Mouse (Mus musculus): ENCODE results near the gene Wdr6. TPM values are rescaled to one million over a fixed set of nuclear protein-coding genes. Genes with fewer than 3 reads are reported as not detected.

The Wdr6 gene
- polyA plus RNA-seq, 1 experiment from 2014 or later: 240 TPM

- WGBS: 78% methylated on average over 4 of the region's 4 CpGs
- no peak for ATAC-seq (ENCODE audit: low FRiP score)
- Histone ChIP-seq H3K9ac (no peak overlapping the region), H3K4me3 (replicated peaks; ENCODE audit: low read length) (no peak overlapping the region), H3K4me2 (replicated peaks) (no peak overlapping the region), H3K27ac (no peak overlapping the region), H3K36me3 (replicated peaks; ENCODE audit: control insufficient read depth, insufficient read depth) (peaks cover 22% of the 10 kb centered on the region), H3K4me1 (replicated peaks; ENCODE audit: control insufficient read depth, insufficient read depth, low read length) (peaks cover 14% of the 10 kb centered on the region; the same call in 1 of the 2 replicates), H3K27me3 (ENCODE audit: control insufficient read depth, insufficient read depth, low read length) (no peaks in the 10 kb centered on the region), H3K9me3 (ENCODE audit: control insufficient read depth, low read length) (no peaks in the 10 kb centered on the region)
- DNase-seq (ENCODE audit: low spot score): no peak
Measured at GRCm38 (mm10) chr9:108599021-108599566, 20.6 kb upstream of the Wdr6 start.

- H3K27ac ChIP-seq: peak within 1 kb of the TSS; percentile 83
- H3K9ac ChIP-seq: peak within 1 kb of the TSS; percentile 79
- H3K36me3 ChIP-seq (replicated peaks; ENCODE audit: control insufficient read depth, insufficient read depth): 0 out of 2 replicates have a peak, but pooled peaks cover 4% of the 10 kb centered on the region
- peak within 1 kb of the TSS; percentile 94 for H3K4me2 ChIP-seq (replicated peaks)
- 1% methylated on average over 67 of the region's 69 CpGs for WGBS
- DNase-seq (ENCODE audit: low spot score): peak; percentile 71
- H3K4me3 ChIP-seq (replicated peaks; ENCODE audit: low read length): peak within 1 kb of the TSS; percentile 81
- H3K27me3 ChIP-seq (ENCODE audit: control insufficient read depth, insufficient read depth, low read length): no peaks in the 10 kb centered on the region
- H3K4me1 ChIP-seq (replicated peaks; ENCODE audit: control insufficient read depth, insufficient read depth, low read length): peaks cover 14% of the 10 kb centered on the region; the same call in 1 of the 2 replicates
- peak; percentile 75 for ATAC-seq (ENCODE audit: low FRiP score)
- no peaks in the 10 kb centered on the region for H3K9me3 ChIP-seq (ENCODE audit: control insufficient read depth, low read length)
Measured at GRCm38 (mm10) chr9:108596998-108597764, 18.6 kb upstream of the Wdr6 start, which contains the start of gene P4htm. TSS of gene P4htm (minus strand) at chr9:108597667.

GRCm38 (mm10) chr9:108594354-108594753 is 15.8 kb upstream of the Wdr6 start:
- no peaks in the 10 kb centered on the region for H3K9me3 ChIP-seq (ENCODE audit: control insufficient read depth, low read length)
- no peaks in the 10 kb centered on the region for H3K27me3 ChIP-seq (ENCODE audit: control insufficient read depth, insufficient read depth, low read length)
- no peak overlapping the region for H3K4me3 ChIP-seq (replicated peaks; ENCODE audit: low read length)
- no peak for ATAC-seq (ENCODE audit: low FRiP score)
- no peak overlapping the region for H3K27ac ChIP-seq
- no peak overlapping the region for H3K4me2 ChIP-seq (replicated peaks)
- H3K36me3 ChIP-seq (replicated peaks; ENCODE audit: control insufficient read depth, insufficient read depth): 0 out of 2 replicates have a peak, but pooled peaks cover 5% of the 10 kb centered on the region
- WGBS: 87% methylated on average over 3 of the region's 3 CpGs
- peaks cover 15% of the 10 kb centered on the region; the same call in 1 of the 2 replicates for H3K4me1 ChIP-seq (replicated peaks; ENCODE audit: control insufficient read depth, insufficient read depth, low read length)
- H3K9ac ChIP-seq: no peak overlapping the region
- DNase-seq (ENCODE audit: low spot score): no peak

GRCm38 (mm10) chr9:108591462-108591861 is 12.9 kb upstream of the Wdr6 start:
- no peak for DNase-seq (ENCODE audit: low spot score)
- Histone ChIP-seq H3K9me3 (ENCODE audit: control insufficient read depth, low read length) (no peaks in the 10 kb centered on the region), H3K36me3 (replicated peaks; ENCODE audit: control insufficient read depth, insufficient read depth) (peaks cover 5% of the 10 kb centered on the region; the same call in 1 of the 2 replicates), H3K4me1 (replicated peaks; ENCODE audit: control insufficient read depth, insufficient read depth, low read length) (peaks cover 32% of the 10 kb centered on the region), H3K4me2 (replicated peaks) (no peak overlapping the region), H3K4me3 (replicated peaks; ENCODE audit: low read length) (no peak overlapping the region), H3K27me3 (ENCODE audit: control insufficient read depth, insufficient read depth, low read length) (no peaks in the 10 kb centered on the region), H3K27ac (no peak overlapping the region), H3K9ac (no peak overlapping the region)
- WGBS: 74% methylated on average over 4 of the region's 4 CpGs
- ATAC-seq (ENCODE audit: low FRiP score): no peak

DNA sequence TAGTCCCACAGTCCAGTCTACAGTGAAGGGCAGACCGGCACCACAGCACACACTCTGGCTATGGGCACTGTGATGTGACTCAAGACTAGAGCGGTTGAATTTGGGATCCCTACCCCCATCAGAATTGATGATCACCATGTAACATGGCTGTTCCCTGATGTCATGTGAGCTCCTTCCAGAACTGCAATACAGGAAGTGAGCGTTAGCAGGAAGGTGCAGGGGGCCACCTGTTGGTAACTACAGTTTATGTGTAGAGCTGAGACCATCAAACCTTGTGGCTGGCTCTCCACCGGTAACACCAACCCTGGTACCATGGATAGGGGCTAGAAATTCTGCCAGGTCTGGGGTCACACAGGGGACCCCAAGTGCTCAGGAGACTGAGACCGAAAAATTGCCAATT is 10.7 kb upstream of the Wdr6 start:
- no peak overlapping the region for H3K4me3 ChIP-seq (replicated peaks; ENCODE audit: low read length)
- H3K36me3 ChIP-seq (replicated peaks; ENCODE audit: control insufficient read depth, insufficient read depth): peaks cover 5% of the 10 kb centered on the region; the same call in 1 of the 2 replicates
- DNase-seq (ENCODE audit: low spot score) (no peak), ATAC-seq (ENCODE audit: low FRiP score) (no peak)
- WGBS: 72% methylated on average over 5 of the region's 5 CpGs
- H3K9ac ChIP-seq: no peak overlapping the region
- peak overlapping the region; percentile 98 for H3K27ac ChIP-seq
- no peaks in the 10 kb centered on the region for H3K27me3 ChIP-seq (ENCODE audit: control insufficient read depth, insufficient read depth, low read length)
- H3K9me3 ChIP-seq (ENCODE audit: control insufficient read depth, low read length): no peaks in the 10 kb centered on the region
- H3K4me1 ChIP-seq (replicated peaks; ENCODE audit: control insufficient read depth, insufficient read depth, low read length): peaks cover 34% of the 10 kb centered on the region
- no peak overlapping the region for H3K4me2 ChIP-seq (replicated peaks)

DNA sequence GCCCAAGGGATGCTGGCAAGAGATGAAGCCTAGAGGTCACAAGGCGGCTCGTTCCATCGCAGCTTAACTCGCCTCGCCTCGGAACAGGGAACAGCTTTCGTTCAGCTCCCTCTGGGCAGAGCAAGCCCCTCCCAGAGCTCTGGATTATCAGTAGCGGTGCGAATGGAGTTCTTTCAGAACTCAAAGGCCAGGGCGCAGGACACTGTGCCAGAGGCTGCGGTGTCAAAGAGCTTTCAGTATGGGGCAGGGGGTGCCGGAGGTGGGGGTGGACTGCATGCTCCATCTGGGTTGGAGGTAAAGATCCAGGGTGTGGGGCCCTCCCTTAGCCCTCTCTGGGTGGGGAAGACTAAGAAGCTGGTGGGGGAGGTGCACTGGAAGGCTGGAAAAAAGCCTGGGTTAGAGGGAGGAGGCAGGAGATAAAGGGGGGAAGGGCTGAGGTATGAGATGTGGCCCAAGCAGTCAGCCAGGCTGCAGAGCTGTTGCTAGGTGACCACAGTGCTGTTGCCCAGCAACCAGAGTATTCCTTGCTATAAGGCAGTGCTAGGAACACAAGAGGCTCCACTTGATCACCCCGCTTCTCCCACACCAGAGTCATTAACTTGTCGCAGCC is 9.1 kb upstream of the Wdr6 start:
- peaks cover 34% of the 10 kb centered on the region for H3K4me1 ChIP-seq (replicated peaks; ENCODE audit: control insufficient read depth, insufficient read depth, low read length)
- H3K9ac ChIP-seq: peak overlapping the region; percentile 37
- peak overlapping the region; percentile 5; the same call in 1 of the 2 replicates for H3K4me3 ChIP-seq (replicated peaks; ENCODE audit: low read length)
- peak; percentile 90 for DNase-seq (ENCODE audit: low spot score)
- peaks cover 8% of the 10 kb centered on the region; the same call in 1 of the 2 replicates for H3K36me3 ChIP-seq (replicated peaks; ENCODE audit: control insufficient read depth, insufficient read depth)
- H3K4me2 ChIP-seq (replicated peaks): peak overlapping the region; percentile 50
- peak; percentile 97 for ATAC-seq (ENCODE audit: low FRiP score)
- WGBS: under 1% methylated on average over 14 of the region's 14 CpGs
- H3K27me3 ChIP-seq (ENCODE audit: control insufficient read depth, insufficient read depth, low read length): no peaks in the 10 kb centered on the region
- H3K9me3 ChIP-seq (ENCODE audit: control insufficient read depth, low read length): no peaks in the 10 kb centered on the region
- H3K27ac ChIP-seq: peak overlapping the region; percentile 98

DNA sequence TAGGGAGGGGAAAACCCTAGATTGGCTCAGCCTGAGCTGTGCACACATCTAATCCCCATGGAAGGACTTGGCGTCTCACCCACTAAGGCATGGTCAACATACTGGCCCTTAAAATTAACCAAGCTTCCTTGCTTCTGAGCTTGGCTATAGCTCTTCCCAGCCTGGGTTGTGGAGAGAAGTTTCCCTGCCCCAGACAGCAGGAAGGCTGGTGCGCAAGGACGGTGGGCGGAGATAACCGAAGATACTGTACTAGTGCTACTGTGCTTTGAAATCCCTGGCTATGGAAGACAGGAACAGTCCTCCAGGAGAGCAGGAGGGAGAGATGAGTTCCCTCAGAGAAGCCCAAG is 778 bp upstream of the Wdr6 start:
- Histone ChIP-seq H3K4me1 (replicated peaks; ENCODE audit: control insufficient read depth, insufficient read depth, low read length) (peaks cover 42% of the 10 kb centered on the region), H3K9ac (peak overlapping the region; percentile 59), H3K27me3 (ENCODE audit: control insufficient read depth, insufficient read depth, low read length) (no peaks in the 10 kb centered on the region), H3K36me3 (replicated peaks; ENCODE audit: control insufficient read depth, insufficient read depth) (peaks cover 42% of the 10 kb centered on the region), H3K27ac (peak overlapping the region; percentile 95), H3K4me2 (replicated peaks) (peak overlapping the region; percentile 84), H3K4me3 (replicated peaks; ENCODE audit: low read length) (peak overlapping the region; percentile 63), H3K9me3 (ENCODE audit: control insufficient read depth, low read length) (no peaks in the 10 kb centered on the region)
- 62% methylated on average over 5 of the region's 5 CpGs for WGBS
- ATAC-seq (ENCODE audit: low FRiP score) (no peak), DNase-seq (ENCODE audit: low spot score) (no peak)

DNA sequence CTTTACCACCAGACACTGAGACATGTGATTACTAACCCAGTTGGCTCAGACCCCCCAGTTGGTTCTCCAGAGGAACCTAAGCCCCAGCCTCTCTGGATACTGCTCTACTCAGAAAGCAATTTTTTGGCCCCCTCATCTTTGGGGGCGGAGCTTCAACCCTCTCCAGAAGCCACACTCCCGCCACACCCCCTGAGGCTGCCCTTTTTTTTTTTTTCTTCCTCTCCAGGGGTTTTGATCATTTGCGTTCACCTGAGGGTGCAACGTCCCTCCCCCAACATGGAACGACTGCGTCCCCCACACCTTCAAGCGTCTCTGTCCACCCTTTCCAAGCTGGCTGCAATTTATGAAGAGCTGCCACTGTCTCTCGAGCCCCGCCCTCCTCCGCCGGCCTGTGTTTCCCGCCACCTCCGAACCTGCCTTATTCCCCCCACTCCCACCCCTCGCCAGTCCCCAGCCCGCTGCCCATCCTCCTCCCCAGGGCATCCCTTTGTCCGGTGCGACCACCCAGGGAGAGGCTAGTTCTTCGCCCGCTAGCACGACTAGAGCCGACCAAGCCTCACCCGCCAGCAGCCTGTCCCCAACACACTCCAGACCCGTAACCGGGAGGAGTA is 500 bp downstream of the Wdr6 start:
- Histone ChIP-seq H3K9ac (peak overlapping the region; percentile 84), H3K9me3 (ENCODE audit: control insufficient read depth, low read length) (no peaks in the 10 kb centered on the region), H3K4me2 (replicated peaks) (peak overlapping the region; percentile 84), H3K36me3 (replicated peaks; ENCODE audit: control insufficient read depth, insufficient read depth) (peaks cover 54% of the 10 kb centered on the region), H3K27ac (peak overlapping the region; percentile 95), H3K4me3 (replicated peaks; ENCODE audit: low read length) (peak overlapping the region; percentile 63), H3K4me1 (replicated peaks; ENCODE audit: control insufficient read depth, insufficient read depth, low read length) (peaks cover 51% of the 10 kb centered on the region), H3K27me3 (ENCODE audit: control insufficient read depth, insufficient read depth, low read length) (no peaks in the 10 kb centered on the region)
- under 1% methylated on average over 24 of the region's 24 CpGs for WGBS
- DNase-seq (ENCODE audit: low spot score) (no peak), ATAC-seq (ENCODE audit: low FRiP score) (peak; percentile 49; the same call in 1 of the 2 replicates)

DNA sequence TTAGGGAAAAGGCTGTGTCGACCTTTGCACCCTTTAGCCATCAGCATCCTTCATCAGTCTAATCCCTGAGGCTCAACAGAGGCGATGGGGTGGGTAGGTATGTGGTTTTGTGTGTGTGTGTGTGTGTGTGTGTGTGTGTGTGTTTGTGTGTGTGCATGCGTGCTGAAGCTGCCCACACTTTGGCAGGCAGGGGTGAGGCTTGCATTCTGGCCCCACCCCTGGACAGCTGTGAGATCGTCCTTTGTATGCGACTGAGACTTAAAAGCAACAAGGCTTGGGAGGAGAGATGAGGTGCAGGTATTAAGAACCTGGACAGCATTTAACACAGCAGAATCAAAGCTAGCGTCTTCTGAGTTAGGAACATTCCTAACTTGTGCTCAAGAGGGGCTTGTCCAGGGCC is 1.5 kb downstream of the Wdr6 start:
- Histone ChIP-seq H3K36me3 (replicated peaks; ENCODE audit: control insufficient read depth, insufficient read depth) (peaks cover 60% of the 10 kb centered on the region), H3K9ac (peak overlapping the region; percentile 84), H3K4me2 (replicated peaks) (peak overlapping the region; percentile 84), H3K4me3 (replicated peaks; ENCODE audit: low read length) (peak overlapping the region; percentile 63), H3K4me1 (replicated peaks; ENCODE audit: control insufficient read depth, insufficient read depth, low read length) (peaks cover 51% of the 10 kb centered on the region), H3K9me3 (ENCODE audit: control insufficient read depth, low read length) (no peaks in the 10 kb centered on the region), H3K27me3 (ENCODE audit: control insufficient read depth, insufficient read depth, low read length) (no peaks in the 10 kb centered on the region), H3K27ac (0 out of 2 replicates have a peak overlapping the region, but pooled peaks have one; percentile 16)
- no peak for DNase-seq (ENCODE audit: low spot score)
- WGBS: 54% methylated on average over 6 of the region's 6 CpGs
- no peak for ATAC-seq (ENCODE audit: low FRiP score)
